Mouse (Mus musculus) myocyte (in vitro differentiated cells): ENCODE measurements around the gene Hdhd5. TPM values are rescaled to one million over a fixed set of nuclear protein-coding genes. Genes with fewer than 3 reads are reported as not detected.

Experiments
- H3K27me3 ChIP-seq: one replicate; pipeline ENCODE4 v1.6.1; 2011; ENCODE audit not compliant: control insufficient read depth, insufficient read depth, insufficient read length
- H3K36me3 ChIP-seq: one replicate; pipeline ENCODE4 v1.6.1; 2011; ENCODE audit not compliant: control insufficient read depth, insufficient read depth
- H3K4me2 ChIP-seq: one replicate; pipeline ENCODE4 v1.6.1; 2011; ENCODE audit warnings: low read depth, control low read depth
- H3K4me3 ChIP-seq: one replicate; pipeline ENCODE4 v1.5.1; 2011; ENCODE audit warnings: mild to moderate bottlenecking, control low read depth, moderate library complexity
- H3K79me2 ChIP-seq: one replicate; pipeline ENCODE4 v1.6.1; 2011; ENCODE audit not compliant: control insufficient read depth, insufficient read depth
- H3ac ChIP-seq: one replicate; pipeline ENCODE4 v1.6.1; 2011; ENCODE audit not compliant: control insufficient read depth, insufficient read length
- CEBPB ChIP-seq: IDR thresholded peaks from 2 replicates; pipeline ENCODE4 v1.6.1; 2011; ENCODE audit warnings: mild to moderate bottlenecking, moderate library complexity; ENCODE audit not compliant: poor library complexity, insufficient read depth, severe bottlenecking
- E2F4 ChIP-seq: IDR thresholded peaks from one replicate; pipeline ENCODE4 v1.6.1; 2011; ENCODE audit warnings: mild to moderate bottlenecking, control low read depth, moderate library complexity; ENCODE audit not compliant: insufficient read depth
- MAX ChIP-seq: IDR thresholded peaks from one replicate; pipeline ENCODE4 v1.6.1; 2011; ENCODE audit warnings: low read depth, mild to moderate bottlenecking, control low read depth
- MYOD1 ChIP-seq, 3 experiments: IDR thresholded peaks; one replicate each; pipeline ENCODE4 v1.6.1; 2011; ENCODE audit warnings: control low read depth in 2 of 3, low read depth in 2 of 3, mild to moderate bottlenecking in 2 of 3, moderate library complexity in 1 of 3; ENCODE audit not compliant: insufficient read length in 2 of 3, control insufficient read depth in 1 of 3
- MYOG ChIP-seq, 3 experiments: IDR thresholded peaks; one replicate each; pipeline ENCODE4 v1.6.1; 2011; ENCODE audit warnings: control low read depth in 2 of 3, low read depth in 2 of 3, mild to moderate bottlenecking in 2 of 3; ENCODE audit not compliant: insufficient read length in 2 of 3, control insufficient read depth in 1 of 3, insufficient read depth in 1 of 3
- POLR2A ChIP-seq: IDR thresholded peaks from one replicate; pipeline ENCODE4 v1.6.1; 2011; ENCODE audit warnings: low read depth, mild to moderate bottlenecking, control low read depth, moderate library complexity; ENCODE audit not compliant: insufficient read length
- POLR2AphosphoS2 ChIP-seq: IDR thresholded peaks from one replicate; pipeline ENCODE4 v1.6.1; 2011; ENCODE audit warnings: low read depth, control low read depth; ENCODE audit not compliant: insufficient read length
- REST ChIP-seq: IDR thresholded peaks from one replicate; pipeline ENCODE4 v1.6.1; 2011; ENCODE audit warnings: mild to moderate bottlenecking, control low read depth, moderate library complexity; ENCODE audit not compliant: insufficient read depth, insufficient read length
- SRF ChIP-seq: IDR thresholded peaks from one replicate; pipeline ENCODE4 v1.6.1; 2011; ENCODE audit warnings: low read depth; ENCODE audit not compliant: control insufficient read depth, insufficient read length
- TCF12 ChIP-seq: IDR thresholded peaks from one replicate; pipeline ENCODE4 v1.6.1; 2011; ENCODE audit warnings: mild to moderate bottlenecking, control low read depth; ENCODE audit not compliant: poor library complexity, insufficient read depth, severe bottlenecking
- TCF3 ChIP-seq: IDR thresholded peaks from one replicate; pipeline ENCODE4 v1.6.1; 2011; ENCODE audit warnings: low read depth, control low read depth; ENCODE audit not compliant: insufficient read length
- USF1 ChIP-seq: IDR thresholded peaks from one replicate; pipeline ENCODE4 v1.6.1; 2011; ENCODE audit warnings: low read depth, mild to moderate bottlenecking, control low read depth, moderate library complexity
- polyA plus RNA-seq: library from polyadenylated mRNA; unstranded; fragments of >200 nt; fragmentation: generic; extraction: Trizol; gene quantifications from one replicate; pipeline ENCODE4 v1.2.1, GENCODE M21; 2012; ENCODE audit warnings: missing spikeins

Gene Hdhd5
- polyA plus RNA-seq, 1 experiment = 13.3 TPM

GRCm38 (mm10) chr6:120469268-120469667, 61.9 kb downstream of the Hdhd5 start:
- no peaks in the 10 kb centered on the region for H3K36me3 ChIP-seq
- TF ChIP-seq MAX = no peak
- H3K79me2 ChIP-seq = peaks cover 76% of the 10 kb centered on the region
- H3K4me3 ChIP-seq = no peak overlapping the region
- H3K27me3 ChIP-seq = no peaks in the 10 kb centered on the region
- H3K4me2 ChIP-seq = no peak overlapping the region
- H3ac ChIP-seq = no peak overlapping the region

GRCm38 (mm10) chr6:120468259-120468658, 62.9 kb downstream of the Hdhd5 start:
- TF ChIP-seq MAX = no peak
- TF ChIP-seq USF1 = no peak
- no peak for TF ChIP-seq MYOG (IDR thresholded peaks at IDR 0.05; ENCODE audit: control insufficient read depth in 1 of 3, insufficient read depth in 1 of 3, insufficient read length in 2 of 3, low read depth in 2 of 3)
- TF ChIP-seq SRF = no peak
- TF ChIP-seq REST = no peak
- no peak for TF ChIP-seq MYOD1 (IDR thresholded peaks at IDR 0.05; ENCODE audit: control insufficient read depth in 1 of 3, insufficient read length in 2 of 3, low read depth in 2 of 3)
- TF ChIP-seq TCF12 = no peak

DNA sequence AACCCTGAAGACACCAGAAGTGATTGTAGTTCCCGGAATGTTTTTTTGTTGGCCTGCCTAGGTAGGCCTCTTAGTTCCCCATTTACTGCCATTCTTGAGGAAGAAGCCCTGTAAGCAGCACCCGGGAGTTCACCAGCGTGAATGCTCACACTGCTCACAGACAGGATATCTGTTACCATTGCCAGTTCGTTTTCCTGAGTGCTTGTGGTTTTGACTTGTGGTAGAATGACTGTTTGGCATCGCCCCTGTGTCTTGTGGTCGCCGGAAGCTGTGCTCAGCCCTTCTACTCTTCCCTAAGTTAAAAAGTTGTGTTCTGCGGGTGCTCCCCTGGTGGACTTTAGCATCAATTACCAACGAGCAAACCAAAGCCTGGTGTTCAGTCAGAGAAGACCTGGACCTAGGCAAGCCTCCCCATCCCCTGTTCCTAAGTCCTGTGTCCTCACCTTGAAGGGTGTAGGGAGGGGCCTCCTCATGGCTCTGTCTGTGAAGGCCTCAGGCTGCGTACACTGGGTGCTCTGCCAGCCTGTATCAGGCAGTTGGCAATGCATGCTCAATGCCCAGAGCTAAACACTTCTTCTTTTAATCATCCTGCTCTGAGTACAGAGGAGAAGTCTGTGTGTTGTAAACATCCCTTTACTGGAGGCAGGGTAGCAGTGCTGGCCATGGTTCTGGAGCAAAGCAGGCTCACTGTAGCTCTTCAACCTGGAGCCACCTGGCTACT, 64.3 kb downstream of the Hdhd5 start:
- Histone ChIP-seq H3K36me3 (no peaks in the 10 kb centered on the region), H3ac (no peak overlapping the region), H3K4me2 (peak overlapping the region; percentile 62), H3K4me3 (no peak overlapping the region), H3K79me2 (peaks cover 64% of the 10 kb centered on the region), H3K27me3 (no peaks in the 10 kb centered on the region)
- no peak for TF ChIP-seq MYOD1 (IDR thresholded peaks at IDR 0.05; ENCODE audit: control insufficient read depth in 1 of 3, insufficient read length in 2 of 3, low read depth in 2 of 3)
- no peak for TF ChIP-seq E2F4
- no peak for TF ChIP-seq CEBPB
- TF ChIP-seq POLR2A = no peak
- TF ChIP-seq MYOG (IDR thresholded peaks at IDR 0.05; ENCODE audit: control insufficient read depth in 1 of 3, insufficient read depth in 1 of 3, insufficient read length in 2 of 3, low read depth in 2 of 3) = no peak
- TF ChIP-seq REST = no peak
- no peak for TF ChIP-seq MAX

More at GRCm38 (mm10) chr6:120468259-120468658, 62.9 kb downstream of the Hdhd5 start:
- H3K36me3 ChIP-seq = no peaks in the 10 kb centered on the region
- peaks cover 76% of the 10 kb centered on the region for H3K79me2 ChIP-seq
- H3K4me2 ChIP-seq = no peak overlapping the region
- H3ac ChIP-seq = no peak overlapping the region
- no peaks in the 10 kb centered on the region for H3K27me3 ChIP-seq
- H3K4me3 ChIP-seq = no peak overlapping the region

DNA sequence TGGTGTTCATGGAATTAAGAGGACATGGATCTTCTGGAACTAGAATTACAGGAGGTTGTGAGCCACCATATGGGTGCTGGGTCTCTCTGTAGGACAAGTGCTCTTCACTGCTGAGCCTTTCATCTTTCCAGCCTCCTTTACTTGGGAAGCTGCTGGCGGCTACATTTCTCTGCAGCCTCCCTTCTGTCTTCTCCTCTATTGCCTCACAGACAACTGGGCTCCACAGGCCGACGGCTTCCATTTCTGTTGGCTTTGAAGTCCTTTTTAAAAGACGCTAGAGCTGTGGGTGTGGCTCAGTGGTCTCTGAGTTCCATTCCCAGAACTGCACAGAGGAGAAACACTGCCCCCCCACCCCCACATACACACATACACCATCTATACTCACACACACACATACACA, 65.7 kb downstream of the Hdhd5 start:
- no peaks in the 10 kb centered on the region for H3K36me3 ChIP-seq
- no peak overlapping the region for H3ac ChIP-seq
- TF ChIP-seq MYOD1 (IDR thresholded peaks at IDR 0.05; ENCODE audit: control insufficient read depth in 1 of 3, insufficient read length in 2 of 3, low read depth in 2 of 3) = no peak
- TF ChIP-seq POLR2AphosphoS2 = no peak
- TF ChIP-seq E2F4 = no peak
- no peak for TF ChIP-seq USF1
- TF ChIP-seq REST = no peak
- no peak for TF ChIP-seq MAX
- no peak for TF ChIP-seq TCF3
- TF ChIP-seq TCF12 = no peak
- TF ChIP-seq SRF = no peak
- TF ChIP-seq CEBPB = no peak
- no peak for TF ChIP-seq POLR2A
- no peak for TF ChIP-seq MYOG (IDR thresholded peaks at IDR 0.05; ENCODE audit: control insufficient read depth in 1 of 3, insufficient read depth in 1 of 3, insufficient read length in 2 of 3, low read depth in 2 of 3)
- H3K79me2 ChIP-seq = peaks cover 55% of the 10 kb centered on the region
- peak overlapping the region; percentile 93 for H3K4me2 ChIP-seq
- no peak overlapping the region for H3K4me3 ChIP-seq
- H3K27me3 ChIP-seq = no peaks in the 10 kb centered on the region

DNA sequence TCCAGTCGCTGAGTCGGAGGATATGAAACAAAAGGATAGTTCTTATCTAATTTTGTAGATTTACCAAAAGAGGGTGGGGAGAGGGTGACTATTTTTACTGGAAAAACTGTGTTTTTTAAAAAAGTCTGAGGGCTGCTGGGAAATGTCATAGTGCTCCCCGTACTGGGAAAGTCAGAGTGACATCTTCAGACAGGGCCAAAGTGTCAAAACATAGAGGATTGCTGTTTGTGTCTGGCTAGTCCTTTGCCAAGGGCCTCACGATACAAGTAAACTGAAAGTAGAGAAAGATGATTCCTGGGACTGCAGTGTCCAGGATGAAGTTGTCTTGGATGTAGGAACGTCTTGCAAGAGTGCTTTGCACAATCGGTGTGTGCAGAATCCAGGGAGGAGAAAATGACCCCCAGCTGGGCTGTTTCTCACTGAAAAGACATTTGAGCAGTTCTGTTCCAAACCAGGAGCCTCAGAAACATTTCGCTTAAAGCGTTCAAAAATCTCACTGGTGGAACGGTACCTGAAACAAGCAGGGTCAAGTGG, 66.6 kb downstream of the Hdhd5 start:
- peak overlapping the region; percentile 50 for H3K4me3 ChIP-seq
- no peaks in the 10 kb centered on the region for H3K27me3 ChIP-seq
- no peaks in the 10 kb centered on the region for H3K36me3 ChIP-seq
- no peak for TF ChIP-seq SRF
- TF ChIP-seq POLR2AphosphoS2 = no peak
- no peak for TF ChIP-seq MYOD1 (IDR thresholded peaks at IDR 0.05; ENCODE audit: control insufficient read depth in 1 of 3, insufficient read length in 2 of 3, low read depth in 2 of 3)
- TF ChIP-seq USF1 = no peak
- no peak for TF ChIP-seq REST
- no peak for TF ChIP-seq MAX
- no peak for TF ChIP-seq TCF12
- no peak for TF ChIP-seq MYOG (IDR thresholded peaks at IDR 0.05; ENCODE audit: control insufficient read depth in 1 of 3, insufficient read depth in 1 of 3, insufficient read length in 2 of 3, low read depth in 2 of 3)
- TF ChIP-seq POLR2A = no peak
- TF ChIP-seq E2F4 = no peak
- TF ChIP-seq CEBPB = no peak
- no peak for TF ChIP-seq TCF3
- peak overlapping the region; percentile 93 for H3K4me2 ChIP-seq
- peaks cover 47% of the 10 kb centered on the region for H3K79me2 ChIP-seq
- H3ac ChIP-seq = no peak overlapping the region
